Mouse (Mus musculus) bone marrow macrophage, adult 2 months (primary cell): ENCODE results near the gene Syngr4.

Experiments used
- CTCF ChIP-seq: IDR thresholded peaks from 2 replicates; pipeline ENCODE4 v1.5.1; 2012; ENCODE audit warnings: low read depth, mild to moderate bottlenecking, low read length, moderate library complexity
- POLR2A ChIP-seq: IDR thresholded peaks from 2 replicates; pipeline ENCODE4 v1.6.1; 2012; ENCODE audit warnings: mild to moderate bottlenecking, low read depth, low read length, borderline replicate concordance

DNA sequence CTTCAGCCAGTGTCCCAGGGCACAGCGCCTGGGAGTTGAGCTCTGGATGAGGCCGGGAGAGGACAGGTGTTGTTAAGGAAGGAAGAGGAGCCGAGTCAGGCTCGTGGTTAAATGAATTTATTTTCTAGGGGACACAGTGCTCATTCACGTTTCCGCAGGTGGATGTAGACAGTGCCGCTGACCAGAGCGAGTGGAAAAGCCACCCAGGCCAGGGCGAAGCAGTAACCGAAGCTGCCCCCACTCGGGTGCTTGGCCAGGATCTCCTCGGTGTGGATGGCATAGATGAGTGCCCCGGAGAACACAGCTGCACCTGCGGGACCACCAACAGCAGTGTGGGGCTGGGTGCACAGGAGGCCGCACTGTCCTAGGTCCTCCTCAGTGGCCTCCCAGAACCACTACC is 21.4 kb upstream of the Syngr4 start:
- TF ChIP-seq POLR2A, result no peak
- no peak for TF ChIP-seq CTCF
